Mouse (Mus musculus): ENCODE measurements around the gene Klc1. TPM values are rescaled to one million over a fixed set of nuclear protein-coding genes. Genes with fewer than 3 reads are reported as not detected.

Gene Klc1
- polyA plus RNA-seq, 1 experiment = 252 TPM

DNA sequence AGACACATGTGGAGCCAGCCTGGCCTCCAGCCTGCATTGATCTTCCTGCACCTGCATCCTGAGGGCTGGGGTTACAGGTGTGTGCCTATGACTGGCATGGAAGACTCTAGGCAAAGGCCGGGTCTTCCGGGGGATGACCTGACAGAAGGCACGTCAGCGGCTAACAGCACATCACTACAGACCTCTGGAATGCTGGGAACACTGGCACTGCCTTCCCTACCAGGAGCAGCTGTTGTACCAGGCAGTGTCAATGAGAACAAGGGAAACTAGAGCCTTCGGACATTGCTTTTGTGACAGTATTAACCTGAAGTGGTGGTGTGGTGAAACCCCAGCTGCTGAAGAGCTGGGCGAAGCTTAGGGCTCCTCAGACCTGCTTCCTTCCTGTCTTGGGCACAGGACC is 50.1 kb downstream of the Klc1 start:
- Histone ChIP-seq H3K4me3 (no peak overlapping the region), H3K36me3 (ENCODE audit: control insufficient read depth, insufficient read depth) (peaks cover 7% of the 10 kb centered on the region), H3ac (ENCODE audit: control insufficient read depth, insufficient read length) (no peak overlapping the region), H3K27me3 (ENCODE audit: control insufficient read depth, insufficient read depth, insufficient read length) (no peaks in the 10 kb centered on the region), H3K79me2 (ENCODE audit: control insufficient read depth, insufficient read depth) (no peaks in the 10 kb centered on the region), H3K4me2 (ENCODE audit: low read depth) (peak overlapping the region; percentile 48)
- TF ChIP-seq MYOD1 (IDR thresholded peaks at IDR 0.05; ENCODE audit: control insufficient read depth in 1 of 3, insufficient read length in 2 of 3, low read depth in 2 of 3) (peak in 2 of 3 experiments; percentile 40 to 69), CEBPB (IDR thresholded peaks at IDR 0.05; ENCODE audit: insufficient read depth, poor library complexity, severe bottlenecking) (no peak), MYOG (IDR thresholded peaks at IDR 0.05; ENCODE audit: control insufficient read depth in 1 of 3, insufficient read depth in 1 of 3, insufficient read length in 2 of 3, low read depth in 2 of 3) (peak in 1 of 3 experiments; percentile 63), POLR2AphosphoS2 (IDR thresholded peaks at IDR 0.05; ENCODE audit: insufficient read length, low read depth) (peak; percentile 90), TCF3 (IDR thresholded peaks at IDR 0.05; ENCODE audit: insufficient read length, low read depth) (no peak)

DNA sequence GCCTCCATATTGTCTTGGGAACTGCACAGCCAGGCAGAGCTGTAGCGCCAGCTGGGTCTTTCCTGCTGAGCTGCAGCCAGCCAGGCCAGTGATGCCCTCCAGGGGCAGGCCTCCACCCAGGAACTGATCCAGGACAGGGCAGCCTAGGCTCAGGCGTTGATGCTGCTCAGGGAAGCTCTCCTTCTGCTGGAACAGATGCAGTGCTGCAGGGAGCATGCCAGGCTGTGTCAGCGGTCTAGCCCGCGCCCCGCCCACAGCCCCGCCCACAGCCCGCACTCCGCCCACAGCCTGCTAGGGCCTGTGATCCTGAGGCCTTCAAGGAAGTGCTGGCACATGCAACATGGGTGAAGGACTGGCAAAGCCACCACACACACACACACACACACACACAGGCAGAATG is 51.1 kb downstream of the Klc1 start:
- Histone ChIP-seq H3K36me3 (ENCODE audit: control insufficient read depth, insufficient read depth) (peaks cover 6% of the 10 kb centered on the region), H3ac (ENCODE audit: control insufficient read depth, insufficient read length) (no peak overlapping the region), H3K79me2 (ENCODE audit: control insufficient read depth, insufficient read depth) (peaks cover 5% of the 10 kb centered on the region), H3K4me3 (no peak overlapping the region), H3K4me2 (ENCODE audit: low read depth) (peak overlapping the region; percentile 48), H3K27me3 (ENCODE audit: control insufficient read depth, insufficient read depth, insufficient read length) (no peaks in the 10 kb centered on the region)
- TF ChIP-seq REST (IDR thresholded peaks at IDR 0.05; ENCODE audit: insufficient read depth, insufficient read length) (no peak), USF1 (IDR thresholded peaks at IDR 0.05; ENCODE audit: low read depth) (no peak), TCF3 (IDR thresholded peaks at IDR 0.05; ENCODE audit: insufficient read length, low read depth) (no peak), MYOD1 (IDR thresholded peaks at IDR 0.05; ENCODE audit: control insufficient read depth in 1 of 3, insufficient read length in 2 of 3, low read depth in 2 of 3) (peak in 2 of 3 experiments; percentile 52 to 72), MAX (IDR thresholded peaks at IDR 0.05; ENCODE audit: low read depth) (no peak), POLR2AphosphoS2 (IDR thresholded peaks at IDR 0.05; ENCODE audit: insufficient read length, low read depth) (peak; percentile 93), SRF (IDR thresholded peaks at IDR 0.05; ENCODE audit: control insufficient read depth, insufficient read length, low read depth) (no peak), MYOG (IDR thresholded peaks at IDR 0.05; ENCODE audit: control insufficient read depth in 1 of 3, insufficient read depth in 1 of 3, insufficient read length in 2 of 3, low read depth in 2 of 3) (peak in 2 of 3 experiments; percentile 53 to 73), TCF12 (IDR thresholded peaks at IDR 0.05; ENCODE audit: insufficient read depth, poor library complexity, severe bottlenecking) (no peak), POLR2A (IDR thresholded peaks at IDR 0.05; ENCODE audit: insufficient read length, low read depth) (peak; percentile 79), E2F4 (IDR thresholded peaks at IDR 0.05; ENCODE audit: insufficient read depth) (no peak), CEBPB (IDR thresholded peaks at IDR 0.05; ENCODE audit: insufficient read depth, poor library complexity, severe bottlenecking) (no peak)

DNA sequence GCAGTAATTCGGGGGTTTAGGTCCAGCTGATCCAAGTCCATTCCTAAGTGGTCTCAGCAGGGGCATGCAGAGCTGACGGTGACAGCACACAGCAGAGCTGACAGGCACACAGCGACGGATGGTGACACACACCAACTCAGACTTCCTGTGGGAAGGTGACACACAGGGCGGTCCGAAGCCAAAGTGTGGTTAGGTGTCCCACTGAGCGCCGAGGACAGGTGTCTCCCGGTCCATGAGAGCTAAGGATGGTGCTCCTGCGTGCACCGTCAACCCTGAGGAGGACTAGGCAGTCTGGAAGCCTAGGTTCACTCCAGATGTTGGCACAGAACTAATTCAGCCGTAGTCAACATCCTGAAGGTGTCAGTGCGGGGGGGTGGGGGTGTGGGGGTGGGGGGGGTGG is 53.4 kb downstream of the Klc1 start:
- TF ChIP-seq POLR2AphosphoS2 (IDR thresholded peaks at IDR 0.05; ENCODE audit: insufficient read length, low read depth) (peak; percentile 7), SRF (IDR thresholded peaks at IDR 0.05; ENCODE audit: control insufficient read depth, insufficient read length, low read depth) (no peak)

DNA sequence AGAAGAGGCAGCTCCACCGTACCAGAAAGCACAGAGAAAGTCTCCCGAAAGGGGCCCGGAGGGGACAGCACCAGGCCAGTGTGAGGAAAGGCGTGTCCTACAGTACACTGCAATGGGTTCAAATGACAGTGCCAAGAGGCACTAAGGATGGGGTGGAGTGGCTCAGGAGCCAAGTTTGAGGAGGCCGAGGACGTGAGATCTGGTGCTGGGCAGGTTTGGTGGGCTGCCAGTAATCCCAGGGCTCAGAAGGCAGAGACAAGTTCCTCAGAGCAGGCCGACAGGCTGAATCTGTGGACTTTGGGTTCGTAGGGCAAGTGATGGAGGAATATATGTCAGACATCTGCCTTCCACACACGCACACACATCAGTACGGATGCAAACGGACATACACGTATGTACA is 54.0 kb downstream of the Klc1 start:
- peak overlapping the region; percentile 57 for H3ac ChIP-seq (ENCODE audit: control insufficient read depth, insufficient read length)
- H3K4me2 ChIP-seq (ENCODE audit: low read depth) = peak overlapping the region; percentile 95

More for the DNA sequence above, 53.4 kb downstream of the Klc1 start:
- peaks cover 27% of the 10 kb centered on the region for H3K79me2 ChIP-seq (ENCODE audit: control insufficient read depth, insufficient read depth)
- no peak overlapping the region for H3K4me2 ChIP-seq (ENCODE audit: low read depth)
- H3K4me3 ChIP-seq = peak overlapping the region; percentile 57
- no peaks in the 10 kb centered on the region for H3K27me3 ChIP-seq (ENCODE audit: control insufficient read depth, insufficient read depth, insufficient read length)
- H3K36me3 ChIP-seq (ENCODE audit: control insufficient read depth, insufficient read depth) = no peaks in the 10 kb centered on the region
- H3ac ChIP-seq (ENCODE audit: control insufficient read depth, insufficient read length) = no peak overlapping the region

DNA sequence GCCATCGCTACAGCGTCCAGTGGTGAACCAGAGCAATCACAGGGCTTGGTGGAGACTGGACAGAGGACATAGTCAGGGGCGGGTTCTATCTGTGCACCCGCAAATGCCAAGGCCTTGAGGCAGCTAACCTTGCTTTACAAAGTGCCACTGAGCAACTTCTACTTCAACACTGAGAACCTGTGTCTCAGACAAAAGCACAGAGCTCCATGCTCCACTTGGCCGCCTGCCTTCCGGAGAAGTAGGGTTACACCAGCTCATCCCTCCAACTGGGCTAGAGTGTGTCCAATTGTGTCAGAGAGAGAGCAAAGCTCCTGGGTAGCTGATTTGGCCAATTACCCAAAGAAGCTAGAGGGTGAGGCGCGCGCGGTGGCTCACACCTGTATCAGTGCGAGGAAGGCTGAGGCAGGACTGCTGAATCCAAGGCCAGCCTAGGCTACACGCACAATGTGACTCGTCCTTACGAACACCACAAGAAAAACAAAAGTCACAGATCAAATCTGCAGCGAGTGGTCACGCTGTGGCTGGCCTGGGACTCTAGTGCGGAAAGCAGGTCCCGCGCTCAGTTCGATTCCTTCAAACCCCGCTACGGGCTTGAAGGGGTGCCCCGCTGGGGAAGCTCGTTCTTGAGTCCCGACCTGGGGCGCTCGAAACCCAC is 54.6 kb downstream of the Klc1 start:
- H3K36me3 ChIP-seq (ENCODE audit: control insufficient read depth, insufficient read depth) = no peaks in the 10 kb centered on the region

More for the DNA sequence above, 54.0 kb downstream of the Klc1 start:
- Histone ChIP-seq H3K4me3 (peak overlapping the region; percentile 57), H3K27me3 (ENCODE audit: control insufficient read depth, insufficient read depth, insufficient read length) (no peaks in the 10 kb centered on the region), H3K36me3 (ENCODE audit: control insufficient read depth, insufficient read depth) (no peaks in the 10 kb centered on the region), H3K79me2 (ENCODE audit: control insufficient read depth, insufficient read depth) (peaks cover 32% of the 10 kb centered on the region)
- TF ChIP-seq POLR2AphosphoS2 (IDR thresholded peaks at IDR 0.05; ENCODE audit: insufficient read length, low read depth) = peak; percentile 71
- no peak for TF ChIP-seq REST (IDR thresholded peaks at IDR 0.05; ENCODE audit: insufficient read depth, insufficient read length)

More for the DNA sequence above, 54.6 kb downstream of the Klc1 start:
- Histone ChIP-seq H3K27me3 (ENCODE audit: control insufficient read depth, insufficient read depth, insufficient read length) (no peaks in the 10 kb centered on the region), H3K4me3 (peak overlapping the region; percentile 57), H3K79me2 (ENCODE audit: control insufficient read depth, insufficient read depth) (peaks cover 38% of the 10 kb centered on the region), H3ac (ENCODE audit: control insufficient read depth, insufficient read length) (peak overlapping the region; percentile 57), H3K4me2 (ENCODE audit: low read depth) (peak overlapping the region; percentile 95)
- no peak for TF ChIP-seq TCF12 (IDR thresholded peaks at IDR 0.05; ENCODE audit: insufficient read depth, poor library complexity, severe bottlenecking)
- no peak for TF ChIP-seq POLR2A (IDR thresholded peaks at IDR 0.05; ENCODE audit: insufficient read length, low read depth)
- no peak for TF ChIP-seq POLR2AphosphoS2 (IDR thresholded peaks at IDR 0.05; ENCODE audit: insufficient read length, low read depth)
- TF ChIP-seq E2F4 (IDR thresholded peaks at IDR 0.05; ENCODE audit: insufficient read depth) = no peak
- no peak for TF ChIP-seq MAX (IDR thresholded peaks at IDR 0.05; ENCODE audit: low read depth)
- TF ChIP-seq SRF (IDR thresholded peaks at IDR 0.05; ENCODE audit: control insufficient read depth, insufficient read length, low read depth) = no peak
- TF ChIP-seq MYOG (IDR thresholded peaks at IDR 0.05; ENCODE audit: control insufficient read depth in 1 of 3, insufficient read depth in 1 of 3, insufficient read length in 2 of 3, low read depth in 2 of 3) = no peak

All from myocyte (in vitro differentiated cells).